Comparison of ENCODE assay signal across 10 mouse cellular contexts in the genomic region with DNA sequence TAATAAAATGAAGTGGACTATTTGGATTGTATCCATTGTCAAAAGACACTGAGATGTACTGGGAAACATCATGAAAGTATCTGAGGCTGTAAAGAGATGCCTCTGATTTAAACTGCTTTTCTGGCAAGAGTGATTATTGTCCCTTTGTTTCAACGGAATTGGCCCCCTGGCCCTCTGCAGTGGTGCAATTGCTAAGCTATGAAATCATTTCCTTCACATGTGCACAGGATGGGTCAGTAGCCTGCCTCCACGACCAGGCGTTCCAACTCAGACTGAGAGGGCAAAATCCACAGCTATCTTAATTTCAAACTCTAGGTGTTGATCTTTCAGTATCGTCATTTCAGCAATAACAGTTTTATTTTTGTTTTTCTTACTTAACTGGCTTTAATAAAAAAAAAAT. TPM values are rescaled to one million over a fixed set of nuclear protein-coding genes. Genes with fewer than 3 reads are reported as not detected.
DNase-seq lines count a peak whose midpoint lies in the region; ATAC-seq lines count a peak whose summit lies in the region.
"Had no signal": no experiment of that assay in that cellular context is flagged by ENCODE, and none has a peak within 500 bp of the region (broad histone marks: within the 10 kb centered on the region; RNA-seq: fewer than 3 reads in every experiment).

No protein-coding gene starts in this region.

- intact Hi-C loops in heart, postnatal 10 days (cut with DNase I) = no loop called here
- intact Hi-C loops in left cerebral cortex, postnatal 10 days (cut with DNase I) = no loop called here

- DNase-seq in heart, adult 11 months = peak; percentile 93
- peak; percentile 7 for DNase-seq in embryonic facial prominence, embryonic 10.5 days (ENCODE audit: low spot score)
- peak; percentile 28 to 30 for DNase-seq in heart, postnatal 10 days
- DNase-seq in yolk sac, embryonic 10.5 days (ENCODE audit: low spot score) = no peak
- DNase-seq in hindbrain, embryonic 11.5 days (ENCODE audit: low spot score) = no peak
- DNase-seq in left cerebral cortex, postnatal 10 days (ENCODE audit: extremely low spot score in 1 of 2, low spot score in 2 of 2) = no peak

- H3K9ac ChIP-seq in heart, embryonic 11.5 days (ENCODE audit: low read depth, low read length) = no peak overlapping the region
- no peak overlapping the region for H3K9ac ChIP-seq in lung, embryonic 16.5 days (ENCODE audit: low read length)
- H3K9ac ChIP-seq in hindbrain, embryonic 11.5 days (ENCODE audit: low read depth, low read length) = no peak overlapping the region
- H3K9ac ChIP-seq: embryonic facial prominence, embryonic 12.5 days; stomach, embryonic 15.5 days had no signal

- H3K9me3 ChIP-seq in heart, embryonic 11.5 days (replicated peaks; ENCODE audit: control insufficient read depth, low read length) = no peaks in the 10 kb centered on the region
- H3K9me3 ChIP-seq in embryonic facial prominence, embryonic 10.5 days = no peaks in the 10 kb centered on the region
- no peaks in the 10 kb centered on the region for H3K9me3 ChIP-seq in lung, embryonic 16.5 days (ENCODE audit: control insufficient read depth, low read length)
- no peaks in the 10 kb centered on the region for H3K9me3 ChIP-seq in hindbrain, embryonic 11.5 days (ENCODE audit: control insufficient read depth, low read length)
- H3K9me3 ChIP-seq: embryonic facial prominence, embryonic 12.5 days; stomach, embryonic 15.5 days had no signal

- no peak for ATAC-seq in heart, embryonic 11.5 days (replicated peaks; ENCODE audit: insufficient number of reproducible peaks, low FRiP score, low TSS enrichment)
- ATAC-seq in lung, embryonic 16.5 days (ENCODE audit: low read depth) = peak; percentile 80; the same call in 1 of the 2 replicates
- ATAC-seq in hindbrain, embryonic 11.5 days (ENCODE audit: low FRiP score) = no peak

- no peak overlapping the region for H3K27ac ChIP-seq in heart, embryonic 11.5 days (ENCODE audit: low read depth, low read length)
- H3K27ac ChIP-seq in embryonic facial prominence, embryonic 10.5 days (replicated peaks) = no peak overlapping the region
- H3K27ac ChIP-seq in lung, embryonic 16.5 days (ENCODE audit: low read length) = 0 out of 2 replicates have a peak overlapping the region, but pooled peaks have one; percentile 31
- H3K27ac ChIP-seq in hindbrain, embryonic 11.5 days (ENCODE audit: low read depth, low read length) = no peak overlapping the region
- H3K27ac ChIP-seq: embryonic facial prominence, embryonic 12.5 days; stomach, embryonic 15.5 days had no signal

- H3K4me2 ChIP-seq in heart, embryonic 11.5 days = no peak overlapping the region
- no peak overlapping the region for H3K4me2 ChIP-seq in lung, embryonic 16.5 days (ENCODE audit: low read depth, low read length)
- no peak overlapping the region for H3K4me2 ChIP-seq in hindbrain, embryonic 11.5 days (replicated peaks; ENCODE audit: low read depth, low read length)
- H3K4me2 ChIP-seq: embryonic facial prominence, embryonic 12.5 days; stomach, embryonic 15.5 days had no signal

- no peaks in the 10 kb centered on the region for H3K4me1 ChIP-seq in heart, embryonic 11.5 days (ENCODE audit: control insufficient read depth, insufficient read depth, low read length)
- H3K4me1 ChIP-seq in embryonic facial prominence, embryonic 10.5 days = no peaks in the 10 kb centered on the region
- H3K4me1 ChIP-seq in lung, embryonic 16.5 days (replicated peaks; ENCODE audit: control insufficient read depth, insufficient read depth, low read length) = no peaks in the 10 kb centered on the region
- no peaks in the 10 kb centered on the region for H3K4me1 ChIP-seq in hindbrain, embryonic 11.5 days (replicated peaks; ENCODE audit: control insufficient read depth, insufficient read depth, low read length)
- H3K4me1 ChIP-seq: embryonic facial prominence, embryonic 12.5 days; stomach, embryonic 15.5 days had no signal

- no peaks in the 10 kb centered on the region for H3K36me3 ChIP-seq in heart, embryonic 11.5 days (ENCODE audit: control insufficient read depth, insufficient read depth, low read length)
- no peaks in the 10 kb centered on the region for H3K36me3 ChIP-seq in embryonic facial prominence, embryonic 10.5 days (replicated peaks)
- H3K36me3 ChIP-seq in lung, embryonic 16.5 days (ENCODE audit: control insufficient read depth, insufficient read depth, low read length) = no peaks in the 10 kb centered on the region
- no peaks in the 10 kb centered on the region for H3K36me3 ChIP-seq in hindbrain, embryonic 11.5 days (ENCODE audit: control insufficient read depth, insufficient read depth, low read length)
- H3K36me3 ChIP-seq: embryonic facial prominence, embryonic 12.5 days; stomach, embryonic 15.5 days had no signal

- 51% methylated on average over 4 of the region's 4 CpGs for WGBS in heart, embryonic 11.5 days (ENCODE audit: insufficient replicate concordance)
- 61% methylated on average over 4 of the region's 4 CpGs for WGBS in embryonic facial prominence, embryonic 10.5 days
- 49% methylated on average over 4 of the region's 4 CpGs for WGBS in lung, embryonic 16.5 days
- 82% methylated on average over 4 of the region's 4 CpGs for WGBS in hindbrain, embryonic 11.5 days

- no peaks in the 10 kb centered on the region for H3K27me3 ChIP-seq in heart, embryonic 11.5 days (ENCODE audit: control insufficient read depth, insufficient read depth, low read length)
- H3K27me3 ChIP-seq in embryonic facial prominence, embryonic 10.5 days (replicated peaks; ENCODE audit: low read depth, poor library complexity, severe bottlenecking) = no peaks in the 10 kb centered on the region
- H3K27me3 ChIP-seq in lung, embryonic 16.5 days (ENCODE audit: control insufficient read depth, insufficient read depth, low read depth, low read length) = no peaks in the 10 kb centered on the region
- no peaks in the 10 kb centered on the region for H3K27me3 ChIP-seq in hindbrain, embryonic 11.5 days (ENCODE audit: control insufficient read depth, insufficient read depth, low read length)
- H3K27me3 ChIP-seq: embryonic facial prominence, embryonic 12.5 days; stomach, embryonic 15.5 days had no signal

- H3K4me3 ChIP-seq in heart, embryonic 11.5 days (ENCODE audit: low read depth, low read length) = no peak overlapping the region
- H3K4me3 ChIP-seq in embryonic facial prominence, embryonic 10.5 days = no peak overlapping the region
- no peak overlapping the region for H3K4me3 ChIP-seq in lung, embryonic 16.5 days (ENCODE audit: low read length)
- no peak overlapping the region for H3K4me3 ChIP-seq in hindbrain, embryonic 11.5 days (ENCODE audit: low read depth, low read length)
- H3K4me3 ChIP-seq: embryonic facial prominence, embryonic 12.5 days; stomach, embryonic 15.5 days had no signal

RNA-seq across cellular contexts. Expression of a gene that starts 40.7 kb away (rescaled TPM):
- 1.8 and 1.9 TPM in 2 replicates for polyA plus RNA-seq in heart, embryonic 11.5 days (2014; fragmentation: Nextera tagmentation; extraction: Ambion mirVana)
- 0.74 and 0.85 TPM in 2 replicates for polyA plus RNA-seq in embryonic facial prominence, embryonic 10.5 days (2016; fragmentation: Nextera tagmentation; extraction: Ambion mirVana)
- 1 to 10 TPM; 2.6 to 2.9 TPM for total RNA-seq in heart, postnatal 10 days (2021)
- polyA plus RNA-seq in lung, embryonic 16.5 days (2015; fragmentation: Nextera tagmentation; extraction: Ambion mirVana) = 8.1 and 9.8 TPM in 2 replicates
- 0.81 and 1.5 TPM in 2 replicates for polyA plus RNA-seq in hindbrain, embryonic 11.5 days (2014; fragmentation: Nextera tagmentation; extraction: Ambion mirVana)
- total RNA-seq in left cerebral cortex, postnatal 10 days (2021) = 1 to 10 TPM; 1.1 to 2.9 TPM

RNA-seq across cellular contexts. Expression of a gene that starts 51.1 kb away (rescaled TPM):
- 74.0 and 79.2 TPM in 2 replicates for polyA plus RNA-seq in heart, embryonic 11.5 days (2014; fragmentation: Nextera tagmentation; extraction: Ambion mirVana)
- polyA plus RNA-seq in embryonic facial prominence, embryonic 10.5 days (2016; fragmentation: Nextera tagmentation; extraction: Ambion mirVana) = 240 and 247 TPM in 2 replicates
- 10 to 100 TPM; 20.7 to 25.9 TPM for total RNA-seq in heart, postnatal 10 days (2021)
- polyA plus RNA-seq in lung, embryonic 16.5 days (2015; fragmentation: Nextera tagmentation; extraction: Ambion mirVana) = 99.6 and 108 TPM in 2 replicates
- polyA plus RNA-seq in hindbrain, embryonic 11.5 days (2014; fragmentation: Nextera tagmentation; extraction: Ambion mirVana) = 117 and 123 TPM in 2 replicates
- 10 to 100 TPM; 24.7 to 25.1 TPM for total RNA-seq in left cerebral cortex, postnatal 10 days (2021)

Comparison
In these comparisons a context has a peak if more than half of its experiments do, and no peak if none do; other contexts are left out.
1. DNase-seq: peak in heart, adult 11 months (single experiment), embryonic facial prominence, embryonic 10.5 days (single experiment) and heart, postnatal 10 days (2 of 2); none in yolk sac, embryonic 10.5 days (single experiment), hindbrain, embryonic 11.5 days (single experiment) and left cerebral cortex, postnatal 10 days (0 of 2).